Mouse (Mus musculus) lung, postnatal 0 days (tissue): ENCODE measurements at regions not wholly inside any gene's neighbourhood (a gene's known extent, or its start where the extent isn't known, plus 50 kb on each side); places are given as distances from the start of the nearest gene placed in this dataset.

ENCODE experiments used
- ATAC-seq: fragments of 200-750 bp; cut with Nextera tagmentation; 2 replicates; pipeline ENCODE4 v1.8.0; 2017; ENCODE audit warnings: moderate library complexity
- DNase-seq: peaks from one replicate; pipeline ENCODE4 v3.0.0-alpha.2; 2016; ENCODE audit warnings: low spot score
- H3K27ac ChIP-seq: fragments of 300-500 bp; sonication (generic); 2 replicates; pipeline ENCODE4 v1.5.1; 2014; ENCODE audit warnings: antibody characterized with exemption, mild to moderate bottlenecking, low read length, mixed read lengths
- H3K27me3 ChIP-seq: fragments of 300-500 bp; sonication (generic); replicated peaks from 2 replicates; pipeline ENCODE4 v1.6.1; 2014; ENCODE audit warnings: low read length, mixed read lengths; ENCODE audit not compliant: insufficient read depth
- H3K36me3 ChIP-seq: fragments of 300-500 bp; sonication (generic); 2 replicates; pipeline ENCODE4 v1.6.1; 2014; ENCODE audit warnings: low read length, mixed read lengths; ENCODE audit not compliant: insufficient read depth
- H3K4me1 ChIP-seq: fragments of 300-500 bp; sonication (generic); 2 replicates; pipeline ENCODE4 v1.6.1; 2014; ENCODE audit warnings: antibody characterized with exemption, low read depth, low read length, mixed read lengths; ENCODE audit not compliant: insufficient read depth
- H3K4me2 ChIP-seq: fragments of 300-500 bp; sonication (generic); replicated peaks from 2 replicates; pipeline ENCODE4 v1.6.1; 2014; ENCODE audit warnings: low read depth, mild to moderate bottlenecking, low read length, moderate library complexity, mixed read lengths
- H3K4me3 ChIP-seq: fragments of 300-500 bp; sonication (generic); 2 replicates; pipeline ENCODE4 v1.5.1; 2014; ENCODE audit warnings: low read depth, low read length
- H3K9ac ChIP-seq: fragments of 300-500 bp; sonication (generic); replicated peaks from 2 replicates; pipeline ENCODE4 v1.6.1; 2014; ENCODE audit warnings: low read depth, mild to moderate bottlenecking
- H3K9me3 ChIP-seq: fragments of 300-500 bp; sonication (generic); 2 replicates; pipeline ENCODE4 v1.6.1; 2016; ENCODE audit warnings: low read length, mixed read lengths
- CTCF ChIP-seq: IDR thresholded peaks from 2 replicates; pipeline ENCODE4 v1.5.1; 2016; ENCODE audit warnings: antibody characterized with exemption, mild to moderate bottlenecking
- EP300 ChIP-seq: IDR thresholded peaks from 2 replicates; pipeline ENCODE4 v1.6.1; 2016; ENCODE audit warnings: antibody characterized with exemption, mild to moderate bottlenecking, control low read depth
- WGBS: fragments of 180-500 bp; shearing (Covaris S2); extraction: QIAGEN DNeasy Blood & Tissue Kit; methylation state at CpG from one replicate; pipeline ENCODE4 v1.1.7; 2014; 5-methylcytosine and 5-hydroxymethylcytosine counted together

DNA sequence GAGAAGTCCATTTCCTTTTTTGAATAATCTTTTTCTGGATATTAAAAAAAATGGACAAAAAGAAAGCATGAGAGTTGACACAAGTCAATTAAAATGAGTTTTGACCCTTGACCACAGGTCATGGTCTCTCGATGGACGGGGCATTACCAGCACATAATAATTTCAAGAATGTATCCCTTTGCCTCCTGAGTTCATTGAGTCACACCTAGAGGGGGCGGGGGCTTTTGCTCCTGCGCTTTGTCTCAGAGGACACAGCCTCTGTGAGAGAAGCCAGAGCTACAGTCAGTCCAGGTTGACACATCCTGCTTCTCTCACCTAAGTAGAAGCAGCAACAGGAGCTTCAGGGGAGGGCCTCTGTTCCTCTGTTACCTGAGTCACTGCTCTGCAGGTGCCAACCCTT is 50.0 kb upstream of the Pkdcc start:
- DNase-seq (no peak), ATAC-seq (no peak)
- no peak for TF ChIP-seq EP300
- no peak for TF ChIP-seq CTCF
- H3K27me3 ChIP-seq: no peaks in the 10 kb centered on the region
- H3K36me3 ChIP-seq: no peaks in the 10 kb centered on the region
- WGBS: 74% methylated on average over 4 of the region's 4 CpGs
- no peaks in the 10 kb centered on the region for H3K4me1 ChIP-seq
- H3K4me3 ChIP-seq: no peak overlapping the region
- H3K4me2 ChIP-seq: no peak overlapping the region
- H3K9me3 ChIP-seq: no peaks in the 10 kb centered on the region
- H3K27ac ChIP-seq: no peak overlapping the region
- H3K9ac ChIP-seq: no peak overlapping the region
